ENCODE assay signal across 7 mouse cellular contexts in genomic region chr2:164911086-164912048, GRCm38 (mm10). TPM values are rescaled to one million over a fixed set of nuclear protein-coding genes. Genes with fewer than 3 reads are reported as not detected.
DNase-seq lines count a peak whose midpoint lies in the region; ATAC-seq lines count a peak whose summit lies in the region.

Gene Zfp335 (minus strand): TSS chr2:164911757.

- H3K9me3 ChIP-seq in intestine, embryonic 16.5 days (ENCODE audit: control insufficient read depth, low read length), result peaks cover under 1% of the 10 kb centered on the region; the same call in 1 of the 2 replicates
- no peaks in the 10 kb centered on the region; the same call in 1 of the 2 replicates for H3K9me3 ChIP-seq in midbrain, embryonic 11.5 days (ENCODE audit: control insufficient read depth, low read length)

- DNase-seq in adrenal gland, adult 2 months, result peak; percentile 96
- DNase-seq in embryo, embryonic 11.5 days (ENCODE audit: low read depth, low spot score), result peak; percentile 91
- DNase-seq in gastrocnemius, postnatal 4 days (ENCODE audit: low spot score in 2 of 2), result peak; percentile 91 to 93
- peak; percentile 94 to 95 for DNase-seq in left cerebral cortex, postnatal 36 days (ENCODE audit: low spot score in 2 of 2)
- DNase-seq in midbrain, embryonic 11.5 days (ENCODE audit: low spot score, missing footprints), result peak; percentile 99
- peak; percentile 95 for DNase-seq in skeletal muscle tissue, adult 2 months (ENCODE audit: low read depth, low spot score)

- H3K36me3 ChIP-seq in intestine, embryonic 16.5 days (ENCODE audit: control insufficient read depth, insufficient read depth, low read length), result peaks cover 28% of the 10 kb centered on the region
- H3K36me3 ChIP-seq in midbrain, embryonic 11.5 days (ENCODE audit: control insufficient read depth, insufficient read depth, low read length), result peaks cover 24% of the 10 kb centered on the region

- no peaks in the 10 kb centered on the region for H3K27me3 ChIP-seq in intestine, embryonic 16.5 days (replicated peaks; ENCODE audit: control insufficient read depth, insufficient read depth, low read length)
- H3K27me3 ChIP-seq in midbrain, embryonic 11.5 days (ENCODE audit: control insufficient read depth, insufficient read depth, low read length), result no peaks in the 10 kb centered on the region

- intact Hi-C loops in left cerebral cortex, postnatal 36 days (cut with DNase I), result loop anchor here (2.0 kb wide), 2 partner anchors 33 to 123 kb away; partner anchors contain the start of genes Ncoa5 and Pcif1

- H3K4me3 ChIP-seq in intestine, embryonic 16.5 days (ENCODE audit: low read length), result peak within 1 kb of the TSS; percentile 93
- peak within 1 kb of the TSS; percentile 74 for H3K4me3 ChIP-seq in midbrain, embryonic 11.5 days (ENCODE audit: low read depth, low read length)

- peak within 1 kb of the TSS; percentile 98 for H3K27ac ChIP-seq in intestine, embryonic 16.5 days (ENCODE audit: low read length)
- H3K27ac ChIP-seq in midbrain, embryonic 11.5 days (ENCODE audit: low read depth, low read length), result peak within 1 kb of the TSS; percentile 99

- peak; percentile 91 for ATAC-seq in intestine, embryonic 16.5 days
- ATAC-seq in midbrain, embryonic 11.5 days (ENCODE audit: low FRiP score), result peak; percentile 88

- H3K9ac ChIP-seq in intestine, embryonic 16.5 days (ENCODE audit: low read depth, low read length), result peak within 1 kb of the TSS; percentile 93
- H3K9ac ChIP-seq in midbrain, embryonic 11.5 days (ENCODE audit: low read length), result peak within 1 kb of the TSS; percentile 98

- under 1% methylated on average over 83 of the region's 91 CpGs for WGBS in intestine, embryonic 16.5 days
- WGBS in midbrain, embryonic 11.5 days, result under 1% methylated on average over 91 of the region's 91 CpGs

- H3K4me1 ChIP-seq in intestine, embryonic 16.5 days (ENCODE audit: control insufficient read depth, insufficient read depth, low read length), result peaks cover 17% of the 10 kb centered on the region
- H3K4me1 ChIP-seq in midbrain, embryonic 11.5 days (ENCODE audit: control insufficient read depth, insufficient read depth, low read length), result peaks cover 14% of the 10 kb centered on the region

- H3K4me2 ChIP-seq in intestine, embryonic 16.5 days (ENCODE audit: low read depth, low read length), result peak within 1 kb of the TSS; percentile 69
- H3K4me2 ChIP-seq in midbrain, embryonic 11.5 days, result peak within 1 kb of the TSS; percentile 82

RNA-seq across cellular contexts. Expression of gene Zfp335, which starts in this region (rescaled TPM):
- 10 to 100 TPM; 16.7 to 21.9 TPM for total RNA-seq in adrenal gland, adult 2 months (2021)
- 37.4 TPM in 2 replicates for polyA plus RNA-seq in adrenal gland, adult 2 months (2012; rRNA removed)
- 10 to 100 TPM; 11.7 to 14.3 TPM for total RNA-seq in gastrocnemius, postnatal 4 days (2021)
- polyA plus RNA-seq in intestine, embryonic 16.5 days (2015; fragmentation: Nextera tagmentation; extraction: Ambion mirVana), result 9.6 and 10.5 TPM in 2 replicates
- 10 to 100 TPM; 22.6 to 28.5 TPM for total RNA-seq in left cerebral cortex, postnatal 36 days (2021)
- 8.2 and 8.8 TPM in 2 replicates for polyA plus RNA-seq in midbrain, embryonic 11.5 days (2014; fragmentation: Nextera tagmentation; extraction: Ambion mirVana)

Comparison
In these comparisons a context has a peak if more than half of its experiments do, and no peak if none do; other contexts are left out.
1. Peak in every context shown above with its lines: DNase-seq, ATAC-seq, H3K4me3 ChIP-seq and H3K27ac ChIP-seq.